Mouse (Mus musculus) ES-E14 (cell line): Measurements from ENCODE around the gene Midn. TPM values are rescaled to one million over a fixed set of nuclear protein-coding genes. Genes with fewer than 3 reads are reported as not detected.

Experiments
- DNase-seq: peaks from one replicate; pipeline ENCODE4 v3.0.0-alpha.2; 2013; ENCODE audit warnings: low read depth, low spot score
- H3K27ac ChIP-seq: 2 replicates; pipeline ENCODE4 v1.5.1; 2012; ENCODE audit warnings: low read depth, mild to moderate bottlenecking, low read length, moderate library complexity, mixed read lengths; ENCODE audit not compliant: poor library complexity, insufficient read depth, severe bottlenecking
- H3K36me3 ChIP-seq: 2 replicates; pipeline ENCODE4 v1.6.1; 2012; ENCODE audit warnings: mild to moderate bottlenecking, low read length, moderate library complexity, mixed read lengths; ENCODE audit not compliant: control insufficient read depth, poor library complexity, insufficient read depth, severe bottlenecking
- H3K4me1 ChIP-seq, 2 experiments: fragments of 150-350 bp in 1 of 2; sonication (generic) in 1 of 2; 2 replicates each; pipeline ENCODE4 v1.6.1; 2012; ENCODE audit warnings: low read length in 2 of 2, mild to moderate bottlenecking in 1 of 2, mixed read lengths in 1 of 2; ENCODE audit not compliant: control insufficient read depth in 2 of 2, insufficient read depth in 2 of 2, poor library complexity in 1 of 2
- H3K4me3 ChIP-seq, 2 experiments: fragments of 150-350 bp in 1 of 2; sonication (generic) in 1 of 2; 2 replicates each; pipeline ENCODE4 v1.5.1; 2012; ENCODE audit warnings: low read length in 2 of 2, low read depth in 1 of 2, mild to moderate bottlenecking in 1 of 2, mixed read lengths in 1 of 2; ENCODE audit not compliant: insufficient read depth in 1 of 2, poor library complexity in 1 of 2, severe bottlenecking in 1 of 2
- H3K9ac ChIP-seq: 2 replicates; pipeline ENCODE4 v1.6.1; 2012; ENCODE audit warnings: low read depth, mild to moderate bottlenecking, low read length, mixed read lengths; ENCODE audit not compliant: poor library complexity, insufficient read depth, severe bottlenecking
- H3K9me3 ChIP-seq: fragments of 150-350 bp; sonication (generic); 2 replicates; pipeline ENCODE4 v1.6.1; 2012; ENCODE audit warnings: low read depth, mild to moderate bottlenecking, low read length; ENCODE audit not compliant: control insufficient read depth, insufficient read depth
- CHD2 ChIP-seq: IDR thresholded peaks from 2 replicates; pipeline ENCODE4 v1.6.1; 2014; ENCODE audit warnings: mild to moderate bottlenecking, low read depth, low read length, inconsistent platforms
- HCFC1 ChIP-seq: IDR thresholded peaks from 2 replicates; pipeline ENCODE4 v1.6.1; 2012; ENCODE audit warnings: low read length, inconsistent platforms, borderline replicate concordance; ENCODE audit not compliant: insufficient read depth
- MAFK ChIP-seq: IDR thresholded peaks from 2 replicates; pipeline ENCODE4 v1.6.1; 2014; ENCODE audit warnings: mild to moderate bottlenecking, low read depth, low read length, inconsistent platforms; ENCODE audit not compliant: insufficient read depth
- ZC3H11A ChIP-seq: IDR thresholded peaks from 2 replicates; pipeline ENCODE4 v1.6.1; 2012; ENCODE audit warnings: low read depth, mild to moderate bottlenecking, inconsistent platforms, low read length, borderline replicate concordance
- ZNF384 ChIP-seq: IDR thresholded peaks from 2 replicates; pipeline ENCODE4 v1.6.1; 2012; ENCODE audit warnings: low read depth, low read length, inconsistent platforms
- in situ Hi-C, 2 experiments: fragments of 600-800 bp; cut with MboI; formaldehyde crosslinking; loops; one replicate each; pipeline ENCODE4 v1.15.1; 2025; ENCODE audit warnings: low sequenced_read_pairs in 2 of 2, inconsistent platforms in 1 of 2; ENCODE audit not compliant: unreplicated experiment in 2 of 2
- total RNA-seq: library from RNA; depleted of rRNA; stranded (reverse); fragments of 300-350 nt; gene quantifications from 2 replicates; pipeline ENCODE4 v1.2.3, GENCODE M21; 2012

Midn gene
- total RNA-seq, 1 experiment = 38.3 TPM

- H3K4me3 ChIP-seq = no peak overlapping the region
- peaks cover 53% of the 10 kb centered on the region for H3K36me3 ChIP-seq
- in situ Hi-C loops = no loop called here
- no peak for DNase-seq
- TF ChIP-seq ZNF384 (no peak), MAFK (no peak), CHD2 (no peak), HCFC1 (no peak), ZC3H11A (no peak)
- no peak overlapping the region for H3K27ac ChIP-seq
- H3K4me1 ChIP-seq = peaks cover 0 to 36% of the 10 kb centered on the region in 2 experiments; a peak in 3 of 4 replicates
- no peaks in the 10 kb centered on the region for H3K9me3 ChIP-seq
- H3K9ac ChIP-seq = no peak overlapping the region
Measured at GRCm38 (mm10) chr10:80156002-80156751, 8.1 kb downstream of the Midn start.

- Histone ChIP-seq H3K27ac (no peak overlapping the region), H3K9me3 (no peaks in the 10 kb centered on the region), H3K4me3 (no peak overlapping the region), H3K4me1 (peaks cover under 1 to 40% of the 10 kb centered on the region in 2 experiments; a peak in 3 of 4 replicates), H3K36me3 (peaks cover 48% of the 10 kb centered on the region), H3K9ac (no peak overlapping the region)
- no peak for DNase-seq
- in situ Hi-C loops = no loop called here
- TF ChIP-seq ZNF384 (no peak), HCFC1 (no peak), MAFK (no peak), CHD2 (no peak), ZC3H11A (no peak)
Measured at GRCm38 (mm10) chr10:80156752-80157053, 8.6 kb downstream of the Midn start.

GRCm38 (mm10) chr10:80157141-80157929, 9.3 kb downstream of the Midn start:
- in situ Hi-C loops = no loop called here
- TF ChIP-seq HCFC1 (no peak), ZC3H11A (no peak)
- Histone ChIP-seq H3K4me3 (no peak overlapping the region), H3K36me3 (peaks cover 41% of the 10 kb centered on the region), H3K4me1 (peaks cover 4 to 37% of the 10 kb centered on the region in 2 experiments), H3K27ac (no peak overlapping the region; the same call in 1 of the 2 replicates), H3K9ac (no peak overlapping the region), H3K9me3 (no peaks in the 10 kb centered on the region)
- DNase-seq = no peak

- H3K36me3 ChIP-seq = peaks cover 37% of the 10 kb centered on the region
- DNase-seq = no peak
- no peak for TF ChIP-seq CHD2
- TF ChIP-seq ZC3H11A = no peak
- TF ChIP-seq ZNF384 = no peak
- no peak for TF ChIP-seq MAFK
- TF ChIP-seq HCFC1 = no peak
- H3K4me3 ChIP-seq = no peak overlapping the region
- peaks cover 4 to 35% of the 10 kb centered on the region in 2 experiments for H3K4me1 ChIP-seq
- peak overlapping the region; percentile 41 for H3K9ac ChIP-seq
- in situ Hi-C loops = no loop called here
- no peaks in the 10 kb centered on the region for H3K9me3 ChIP-seq
- H3K27ac ChIP-seq = peak overlapping the region; percentile 88
Measured at GRCm38 (mm10) chr10:80158307-80158986, 10.4 kb downstream of the Midn start.
